Comparison of ENCODE assay signal across 8 mouse cellular contexts in genomic region chr9:65598765-65599249, GRCm38 (mm10). TPM values are rescaled to one million over a fixed set of nuclear protein-coding genes. Genes with fewer than 3 reads are reported as not detected.
A peak's percentile ranks its signal among the peaks of the same experiment; 100 is the strongest.
DNase-seq lines count a peak whose midpoint lies in the region; ATAC-seq lines count a peak whose summit lies in the region.

No protein-coding gene starts in this region.

- H3K9me3 ChIP-seq in neural tube, embryonic 15.5 days (replicated peaks): no peaks in the 10 kb centered on the region
- H3K9me3 ChIP-seq in liver, embryonic 16.5 days (replicated peaks; ENCODE audit: control insufficient read depth, low read length): no peaks in the 10 kb centered on the region

- H3K4me3 ChIP-seq in neural tube, embryonic 15.5 days (replicated peaks): no peak overlapping the region
- H3K4me3 ChIP-seq in liver, embryonic 16.5 days (ENCODE audit: low read depth, low read length): no peak overlapping the region

- no peak overlapping the region for H3K9ac ChIP-seq in neural tube, embryonic 15.5 days (replicated peaks)
- no peak overlapping the region for H3K9ac ChIP-seq in liver, embryonic 16.5 days (ENCODE audit: low read depth, low read length)

- H3K36me3 ChIP-seq in neural tube, embryonic 15.5 days: no peaks in the 10 kb centered on the region
- H3K36me3 ChIP-seq in liver, embryonic 16.5 days (ENCODE audit: control insufficient read depth, insufficient read depth): peaks cover 14% of the 10 kb centered on the region

- DNase-seq in neural tube, embryonic 10.5 days (ENCODE audit: extremely low spot score, low spot score): peak; percentile 48
- peak; percentile 78 for DNase-seq in adipocyte (ENCODE audit: low spot score)
- DNase-seq in induced T-regulatory cell, adult 2 months (ENCODE audit: low read depth): peak; percentile 82
- peak; percentile 48 to 70 for DNase-seq in spleen, postnatal 4 days (ENCODE audit: low spot score in 2 of 2)

- H3K4me1 ChIP-seq in neural tube, embryonic 15.5 days: no peaks in the 10 kb centered on the region
- peaks cover 2% of the 10 kb centered on the region; the same call in 1 of the 2 replicates for H3K4me1 ChIP-seq in liver, embryonic 16.5 days (ENCODE audit: control insufficient read depth, low read depth, low read length)

- WGBS in neural tube, embryonic 15.5 days: 64% methylated on average over 7 of the region's 11 CpGs
- WGBS in liver, embryonic 16.5 days (ENCODE audit: insufficient replicate concordance): 31% methylated on average over 8 of the region's 11 CpGs

- ATAC-seq in neural tube, embryonic 15.5 days (ENCODE audit: low FRiP score): no peak
- peak; percentile 81 for ATAC-seq in erythroblast, adult 5-6 weeks (replicated peaks; ENCODE audit: low FRiP score, poor library complexity, severe bottlenecking)
- no peak for ATAC-seq in liver, embryonic 16.5 days (ENCODE audit: low read depth)
- ATAC-seq in granulocyte monocyte progenitor cell, adult 5-6 weeks (replicated peaks; ENCODE audit: poor library complexity, severe bottlenecking): no peak; the same call in 1 of the 2 replicates

- H3K4me2 ChIP-seq in neural tube, embryonic 15.5 days: no peak overlapping the region
- H3K4me2 ChIP-seq in liver, embryonic 16.5 days (ENCODE audit: low read depth, low read length): peak overlapping the region; percentile 48

- no peak overlapping the region for H3K27ac ChIP-seq in neural tube, embryonic 15.5 days (replicated peaks)
- no peak overlapping the region for H3K27ac ChIP-seq in liver, embryonic 16.5 days (ENCODE audit: low read length)

- no peaks in the 10 kb centered on the region for H3K27me3 ChIP-seq in neural tube, embryonic 15.5 days (replicated peaks)
- no peaks in the 10 kb centered on the region for H3K27me3 ChIP-seq in liver, embryonic 16.5 days (ENCODE audit: control insufficient read depth, insufficient read depth, low read depth, low read length)

RNA-seq across cellular contexts. Expression of gene Pif1, which starts 11.8 kb away (rescaled TPM):
- polyA plus RNA-seq in neural tube, embryonic 15.5 days (2015; fragmentation: Nextera tagmentation; extraction: Ambion mirVana): 2.7 and 4.7 TPM in 2 replicates
- 2.9 and 6.9 TPM in 2 replicates for total RNA-seq in erythroblast, adult 5-6 weeks (2015; ENCODE audit: low replicate concordance)
- total RNA-seq in erythroblast, adult 5-6 weeks (2017; ENCODE audit: low replicate concordance): 6.5 and 19.7 TPM in 2 replicates
- 9.6 and 10.9 TPM in 2 replicates for polyA plus RNA-seq in liver, embryonic 16.5 days (2015; fragmentation: Nextera tagmentation; extraction: Ambion mirVana)
- 5.3 and 5.4 TPM in 2 replicates for total RNA-seq in granulocyte monocyte progenitor cell, adult 5-6 weeks (2014; fragmentation: Nextera tagmentation)
- 8.7 and 13.2 TPM in 2 replicates for total RNA-seq in granulocyte monocyte progenitor cell, adult 5-6 weeks (2017)

RNA-seq across cellular contexts. Expression of gene Plekho2, which starts 19.0 kb away (rescaled TPM):
- 5.0 and 7.7 TPM in 2 replicates for polyA plus RNA-seq in neural tube, embryonic 15.5 days (2015; fragmentation: Nextera tagmentation; extraction: Ambion mirVana)
- total RNA-seq in erythroblast, adult 5-6 weeks (2015; ENCODE audit: low replicate concordance): 22.3 and 23.4 TPM in 2 replicates
- total RNA-seq in erythroblast, adult 5-6 weeks (2017; ENCODE audit: low replicate concordance): 25.3 and 39.0 TPM in 2 replicates
- polyA plus RNA-seq in liver, embryonic 16.5 days (2015; fragmentation: Nextera tagmentation; extraction: Ambion mirVana): 23.1 and 24.5 TPM in 2 replicates
- total RNA-seq in granulocyte monocyte progenitor cell, adult 5-6 weeks (2014; fragmentation: Nextera tagmentation): 15.4 and 20.2 TPM in 2 replicates
- 7.1 and 12.6 TPM in 2 replicates for total RNA-seq in granulocyte monocyte progenitor cell, adult 5-6 weeks (2017)

RNA-seq across cellular contexts. Expression of gene Rbpms2, which starts 30.6 kb away (rescaled TPM):
- 3.1 and 4.9 TPM in 2 replicates for polyA plus RNA-seq in neural tube, embryonic 15.5 days (2015; fragmentation: Nextera tagmentation; extraction: Ambion mirVana)
- total RNA-seq in erythroblast, adult 5-6 weeks (2015; ENCODE audit: low replicate concordance): 0.84 TPM in 1 of 2 replicates, not detected in the other
- total RNA-seq in erythroblast, adult 5-6 weeks (2017; ENCODE audit: low replicate concordance): 0.17 TPM in 1 of 2 replicates, not detected in the other
- 11.9 and 14.6 TPM in 2 replicates for polyA plus RNA-seq in liver, embryonic 16.5 days (2015; fragmentation: Nextera tagmentation; extraction: Ambion mirVana)
- 7.5 TPM in 1 of 2 replicates, not detected in the other for total RNA-seq in granulocyte monocyte progenitor cell, adult 5-6 weeks (2014; fragmentation: Nextera tagmentation)
- 0.67 TPM in 1 of 2 replicates, not detected in the other for total RNA-seq in granulocyte monocyte progenitor cell, adult 5-6 weeks (2017)
